Mouse (Mus musculus) forebrain, embryonic 12.5 days (tissue): ENCODE data around the gene Chid1. TPM values are rescaled to one million over a fixed set of nuclear protein-coding genes. Genes with fewer than 3 reads are reported as not detected.

Source experiments
- ATAC-seq: fragments of 200-750 bp; cut with Nextera tagmentation; 2 replicates; pipeline ENCODE4 v1.8.0; 2017; ENCODE audit warnings: moderate TSS enrichment; ENCODE audit not compliant: low FRiP score
- H3K27ac ChIP-seq: fragments of 300-500 bp; sonication (generic); 2 replicates; pipeline ENCODE4 v1.5.1; 2016; ENCODE audit warnings: mild to moderate bottlenecking
- H3K27me3 ChIP-seq: fragments of 300-500 bp; sonication (generic); 2 replicates; pipeline ENCODE4 v1.6.1; 2016; ENCODE audit warnings: mild to moderate bottlenecking
- H3K36me3 ChIP-seq: fragments of 300-500 bp; sonication (generic); replicated peaks from 2 replicates; pipeline ENCODE4 v1.6.1; 2016; ENCODE audit warnings: mild to moderate bottlenecking
- H3K4me1 ChIP-seq: fragments of 300-500 bp; sonication (generic); 2 replicates; pipeline ENCODE4 v1.6.1; 2016
- H3K4me2 ChIP-seq: fragments of 300-500 bp; sonication (generic); 2 replicates; pipeline ENCODE4 v1.6.1; 2016; ENCODE audit warnings: mild to moderate bottlenecking, moderate library complexity
- H3K4me3 ChIP-seq: fragments of 300-500 bp; sonication (generic); replicated peaks from 2 replicates; pipeline ENCODE4 v1.5.1; 2016; ENCODE audit warnings: mild to moderate bottlenecking
- H3K9ac ChIP-seq: fragments of 300-500 bp; sonication (generic); 2 replicates; pipeline ENCODE4 v1.6.1; 2016; ENCODE audit warnings: mild to moderate bottlenecking
- H3K9me3 ChIP-seq: fragments of 300-500 bp; sonication (generic); 2 replicates; pipeline ENCODE4 v1.6.1; 2016
- WGBS: fragments of 180-500 bp; shearing (Covaris S2); methylation state at CpG from one replicate; pipeline ENCODE4 v1.1.7; 2016; 5-methylcytosine and 5-hydroxymethylcytosine counted together
- polyA plus RNA-seq: library from polyadenylated mRNA; unstranded; fragments of >200 nt; fragmentation: Nextera tagmentation; extraction: Ambion mirVana; gene quantifications from 2 replicates; pipeline ENCODE4 v1.2.1, GENCODE M21; 2016

Chid1 gene
- polyA plus RNA-seq, 1 experiment from 2014 or later: 24.0 TPM

DNA sequence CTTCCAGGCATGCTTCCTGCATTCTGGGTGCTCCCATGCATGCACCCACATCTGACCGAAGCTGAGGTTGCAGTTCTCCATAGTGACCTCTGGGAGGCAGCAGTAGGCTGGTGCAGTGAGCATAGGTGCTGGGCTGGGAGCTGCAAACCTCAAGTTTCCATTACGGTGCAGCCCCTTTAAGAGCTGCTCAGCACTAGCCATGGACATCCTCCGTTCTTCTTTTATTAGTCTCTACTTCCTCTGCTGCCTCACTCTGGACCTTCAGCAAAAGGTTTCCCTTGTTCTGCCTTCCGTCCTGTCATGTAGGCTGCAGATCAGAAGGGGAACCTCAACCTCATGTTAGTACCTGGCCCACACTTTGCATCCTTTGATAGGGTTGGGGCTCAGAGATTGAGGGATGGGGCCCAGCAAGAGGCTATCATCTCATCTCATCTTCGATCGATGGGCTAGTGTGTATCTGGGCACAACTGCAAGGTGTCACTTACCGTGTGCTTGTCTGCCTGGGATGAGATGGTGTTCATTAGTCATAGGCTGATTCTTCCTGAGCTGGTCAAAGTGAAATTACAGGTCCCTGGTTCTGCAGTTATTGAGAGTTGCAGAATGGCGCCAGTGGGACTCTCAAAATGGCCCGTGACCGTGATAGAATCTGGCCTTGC, 58.7 kb downstream of the Chid1 start:
- peak; percentile 49 for ATAC-seq
- 9% methylated on average over 10 of the region's 10 CpGs for WGBS

DNA sequence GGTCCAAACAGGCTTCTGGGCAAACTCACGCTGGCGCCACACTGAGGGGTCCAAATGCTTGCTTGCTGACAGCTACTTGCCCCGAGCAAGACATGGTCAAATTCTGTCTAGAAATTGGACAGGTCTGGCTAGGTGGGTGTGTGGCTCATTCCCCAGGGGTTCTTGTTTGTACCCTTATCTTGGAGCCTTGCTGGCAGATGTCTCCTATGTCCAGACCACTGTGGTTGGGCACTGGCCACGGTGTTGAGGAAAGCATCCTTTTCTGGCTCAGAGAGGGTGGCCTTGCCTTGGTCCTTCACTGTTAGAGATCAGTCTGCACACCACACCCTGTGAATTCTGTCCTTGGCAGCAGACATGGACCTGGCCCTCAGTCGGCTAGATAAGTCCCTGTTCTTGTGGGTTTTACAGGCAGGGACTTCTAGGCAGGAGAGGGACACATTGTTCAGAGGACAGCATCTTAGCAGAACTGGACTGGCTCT, 61.3 kb downstream of the Chid1 start:
- Histone ChIP-seq H3K27me3 (peaks cover 55% of the 10 kb centered on the region), H3K36me3 (no peaks in the 10 kb centered on the region)

More for the DNA sequence above, 58.7 kb downstream of the Chid1 start:
- H3K4me3 ChIP-seq: peak overlapping the region; percentile 50
- no peaks in the 10 kb centered on the region for H3K9me3 ChIP-seq
- H3K9ac ChIP-seq: peak overlapping the region; percentile 61
- no peaks in the 10 kb centered on the region for H3K36me3 ChIP-seq
- H3K27ac ChIP-seq: no peak overlapping the region
- peaks cover 37% of the 10 kb centered on the region for H3K4me1 ChIP-seq
- peaks cover 56% of the 10 kb centered on the region for H3K27me3 ChIP-seq
- H3K4me2 ChIP-seq: peak overlapping the region; percentile 92

DNA sequence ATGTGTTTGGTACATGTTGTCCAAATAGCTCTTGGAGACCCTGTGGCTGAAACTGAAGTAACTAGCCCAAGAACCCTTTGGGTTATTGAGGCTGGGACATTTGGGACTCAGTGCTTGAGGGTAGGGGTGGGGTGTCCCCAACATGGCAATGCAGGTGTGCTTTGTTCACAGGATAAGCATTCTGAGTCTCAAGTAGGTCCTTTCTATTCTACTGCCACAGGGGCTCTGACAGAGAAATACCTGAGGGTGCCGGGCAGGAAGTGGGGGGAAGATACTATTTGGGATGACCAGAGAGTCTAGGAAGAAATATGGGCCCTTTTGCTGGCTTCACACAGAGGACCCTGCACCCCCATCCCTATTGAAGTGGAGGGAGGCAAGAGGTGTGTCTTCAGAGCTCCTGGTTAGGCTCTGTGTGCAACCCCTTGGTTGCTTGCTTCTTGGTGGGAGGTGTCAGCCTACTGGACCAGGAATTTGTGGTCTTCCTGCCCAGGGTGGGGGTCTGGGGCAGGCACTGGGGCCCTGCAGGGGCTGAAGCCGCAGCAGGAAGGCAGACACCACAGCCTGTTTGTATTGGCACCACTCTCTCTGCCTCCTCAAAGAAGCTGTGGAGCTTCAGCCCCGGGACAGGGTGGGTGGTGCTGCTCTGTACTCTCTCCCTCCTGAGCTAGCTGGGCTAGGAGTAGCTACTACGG, 61.9 kb downstream of the Chid1 start:
- Histone ChIP-seq H3K36me3 (peaks cover 2% of the 10 kb centered on the region), H3K9me3 (no peaks in the 10 kb centered on the region), H3K27ac (no peak overlapping the region), H3K4me2 (no peak overlapping the region), H3K4me1 (peaks cover 51% of the 10 kb centered on the region), H3K27me3 (peaks cover 49% of the 10 kb centered on the region), H3K9ac (no peak overlapping the region), H3K4me3 (no peak overlapping the region)
- ATAC-seq: no peak
- WGBS: 76% methylated on average over 4 of the region's 4 CpGs

More for the DNA sequence above, 61.3 kb downstream of the Chid1 start:
- 80% methylated on average over 5 of the region's 5 CpGs for WGBS
- Histone ChIP-seq H3K9ac (no peak overlapping the region), H3K9me3 (no peaks in the 10 kb centered on the region), H3K4me1 (peaks cover 55% of the 10 kb centered on the region), H3K4me2 (no peak overlapping the region), H3K4me3 (no peak overlapping the region), H3K27ac (no peak overlapping the region)
- ATAC-seq: no peak

DNA sequence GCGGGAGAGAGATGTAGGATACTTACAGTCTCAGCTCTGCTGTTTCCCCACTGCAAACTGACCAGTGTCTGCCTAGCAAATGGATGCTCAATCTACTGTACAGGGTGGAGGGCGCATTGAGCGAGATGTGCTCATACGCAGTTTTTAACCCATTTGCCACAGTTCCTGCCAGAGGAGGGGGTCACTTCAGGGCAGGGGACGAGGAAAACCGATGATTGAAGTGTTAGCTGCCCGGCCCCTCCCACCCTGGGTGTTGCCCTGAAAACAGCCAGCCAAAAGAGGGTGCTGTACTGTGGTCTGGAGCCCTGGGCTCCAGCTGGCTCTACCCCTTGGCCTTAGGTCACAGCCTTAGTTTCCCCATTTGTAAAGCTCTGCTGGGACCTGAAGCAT, 62.7 kb downstream of the Chid1 start:
- Histone ChIP-seq H3K36me3 (peaks cover 10% of the 10 kb centered on the region), H3K4me3 (peak overlapping the region; percentile 64; the same call in 1 of the 2 replicates), H3K27me3 (peaks cover 42% of the 10 kb centered on the region), H3K9me3 (no peaks in the 10 kb centered on the region), H3K4me2 (peak overlapping the region; percentile 91), H3K27ac (peak overlapping the region; percentile 54), H3K9ac (peak overlapping the region; percentile 78; the same call in 1 of the 2 replicates), H3K4me1 (peaks cover 44% of the 10 kb centered on the region)
- 25% methylated on average over 7 of the region's 7 CpGs for WGBS
- no peak for ATAC-seq

DNA sequence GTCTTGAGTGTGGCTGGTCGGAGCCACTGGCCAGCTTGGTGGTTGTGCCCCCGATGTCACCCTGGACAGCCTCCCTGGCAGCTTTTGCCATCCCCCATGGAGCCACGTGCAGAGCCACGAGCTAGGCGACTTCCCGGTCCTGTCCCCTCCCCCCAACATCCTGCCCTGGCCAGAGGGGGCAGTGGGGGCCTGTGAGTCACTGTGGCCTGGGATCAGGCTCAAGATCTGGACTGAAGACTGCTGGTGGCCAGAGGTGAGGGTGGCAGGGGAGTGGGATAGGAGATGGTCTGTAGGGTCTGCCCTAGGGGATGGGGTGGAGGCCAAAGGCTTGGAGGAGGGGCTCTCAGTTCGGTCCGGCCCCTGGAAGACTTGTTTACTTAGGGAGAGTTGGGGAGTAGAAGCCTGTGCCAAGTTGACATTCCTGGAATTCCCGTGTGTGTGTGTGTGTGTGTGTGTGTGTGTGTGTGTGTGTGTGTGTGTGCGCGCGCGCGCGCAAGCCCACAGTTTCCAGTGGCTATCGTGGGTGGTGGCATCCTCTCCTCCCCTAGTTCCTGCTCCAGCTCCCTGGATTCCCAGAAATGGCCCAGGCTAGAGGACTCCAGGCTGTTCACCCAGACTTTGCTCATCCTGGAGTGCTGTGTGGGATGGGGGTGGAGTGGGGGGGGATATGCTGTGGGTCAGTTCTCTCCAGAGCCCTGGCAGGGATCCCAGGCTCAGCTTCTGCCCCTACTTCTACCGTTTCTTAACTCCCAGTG, 63.3 kb downstream of the Chid1 start:
- ATAC-seq: no peak
- H3K36me3 ChIP-seq: peaks cover 13% of the 10 kb centered on the region
- H3K27me3 ChIP-seq: peaks cover 37% of the 10 kb centered on the region
- 5% methylated on average over 14 of the region's 17 CpGs for WGBS
- H3K4me1 ChIP-seq: peaks cover 40% of the 10 kb centered on the region
- peak overlapping the region; percentile 64 for H3K4me3 ChIP-seq
- H3K9ac ChIP-seq: peak overlapping the region; percentile 78
- peak overlapping the region; percentile 91 for H3K4me2 ChIP-seq
- H3K9me3 ChIP-seq: no peaks in the 10 kb centered on the region
- peak overlapping the region; percentile 54 for H3K27ac ChIP-seq

DNA sequence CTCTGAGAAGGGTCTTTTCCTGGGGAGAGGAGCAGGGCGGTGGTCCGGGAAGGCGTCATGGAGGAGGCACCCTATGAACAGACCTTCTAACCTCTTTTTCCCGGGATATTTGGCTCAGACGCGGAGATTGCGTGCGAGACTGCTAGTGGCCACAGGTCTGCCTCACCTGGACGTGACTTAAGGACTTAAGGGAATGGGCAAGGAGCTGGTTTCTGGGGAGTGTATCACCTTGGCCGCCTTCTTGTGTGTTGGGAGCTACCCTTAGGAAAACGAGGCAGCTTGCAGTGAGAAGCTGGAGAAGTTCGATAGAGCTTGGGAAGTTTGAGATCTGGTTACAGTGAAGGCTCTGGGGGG, 63.9 kb downstream of the Chid1 start:
- Histone ChIP-seq H3K9ac (peak overlapping the region; percentile 78; the same call in 1 of the 2 replicates), H3K4me2 (peak overlapping the region; percentile 91), H3K27me3 (peaks cover 37% of the 10 kb centered on the region), H3K4me1 (peaks cover 34% of the 10 kb centered on the region), H3K36me3 (peaks cover 19% of the 10 kb centered on the region), H3K4me3 (peak overlapping the region; percentile 64), H3K9me3 (no peaks in the 10 kb centered on the region), H3K27ac (no peak overlapping the region)
- WGBS: 2% methylated on average over 12 of the region's 12 CpGs
- ATAC-seq: no peak

DNA sequence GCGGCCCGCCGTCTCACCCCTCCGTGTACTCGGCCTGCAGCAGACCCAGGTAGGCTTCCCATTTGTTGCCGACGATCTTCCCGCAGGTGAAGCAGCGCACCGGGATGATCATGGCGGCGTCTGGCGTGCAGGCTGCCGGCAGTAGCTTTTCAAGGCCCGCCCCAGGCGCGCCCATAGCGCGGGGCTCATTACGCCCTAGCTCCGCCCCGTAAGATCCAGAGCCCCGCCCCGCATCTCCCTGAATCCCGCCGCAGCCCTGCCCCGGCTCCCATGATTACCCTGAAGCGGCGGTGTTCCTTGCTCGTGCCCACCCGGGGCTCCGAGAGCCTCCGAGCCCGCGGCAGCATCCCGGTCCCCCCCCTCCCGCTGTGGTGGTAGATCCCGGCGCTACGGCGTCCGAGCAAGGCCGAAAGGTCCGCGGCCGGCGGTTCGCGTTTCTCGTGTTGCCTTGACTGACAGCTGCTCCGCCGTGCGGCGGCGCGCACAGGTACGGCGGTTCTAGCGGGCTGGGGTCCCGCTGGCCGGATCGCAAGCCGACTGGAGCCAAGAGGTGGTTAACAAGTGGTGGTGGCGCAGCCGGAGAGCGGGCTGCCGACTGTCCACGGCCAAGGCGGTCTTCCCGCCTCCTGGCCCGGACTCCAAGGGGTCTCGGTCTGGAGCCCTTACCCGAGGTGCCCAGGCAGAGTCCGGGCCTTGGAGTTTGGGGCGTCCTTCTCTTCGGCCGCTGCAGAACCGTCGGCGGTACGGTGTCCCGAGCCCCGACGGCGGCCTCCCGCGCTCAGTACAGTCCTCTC, 64.4 kb downstream of the Chid1 start, which contains the start of the genes Polr2l and Tspan4:
Gene Polr2l (minus strand): TSS at position 122 of the 794 bp plus-strand sequence.
Gene Tspan4 (plus strand): TSS at position 230 of the 794 bp plus-strand sequence.
- Histone ChIP-seq H3K9me3 (no peaks in the 10 kb centered on the region), H3K4me2 (peak within 1 kb of the TSS; percentile 91), H3K27me3 (peaks cover 34% of the 10 kb centered on the region), H3K36me3 (peaks cover 25% of the 10 kb centered on the region), H3K9ac (peak within 1 kb of the TSS; percentile 78), H3K4me3 (peak within 1 kb of the TSS; percentile 64), H3K4me1 (peaks cover 33% of the 10 kb centered on the region), H3K27ac (peak within 1 kb of the TSS; percentile 85)
- ATAC-seq: peak; percentile 84
- under 1% methylated on average over 87 of the region's 87 CpGs for WGBS

DNA sequence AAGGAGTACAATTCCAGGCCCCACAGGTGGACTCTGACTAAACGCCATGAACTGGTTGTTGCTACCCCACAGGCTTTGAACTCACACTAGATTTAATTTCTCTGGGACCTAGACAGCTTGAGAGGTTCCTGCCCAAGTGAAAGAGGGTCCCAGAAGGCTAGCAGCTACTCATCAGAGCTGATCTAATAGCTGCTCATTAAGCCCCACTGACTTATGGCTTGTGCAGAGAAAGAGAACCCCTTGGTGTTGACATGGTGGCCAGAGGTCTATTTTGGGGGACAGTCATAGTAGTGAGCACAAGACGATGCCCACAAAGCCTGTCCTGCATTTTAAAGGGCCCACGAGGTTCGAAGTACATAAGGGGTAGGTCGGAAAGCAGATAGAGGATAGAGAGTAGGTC, 65.5 kb downstream of the Chid1 start:
- no peak for ATAC-seq
- Histone ChIP-seq H3K27me3 (peaks cover 31% of the 10 kb centered on the region), H3K36me3 (peaks cover 34% of the 10 kb centered on the region), H3K4me3 (peak overlapping the region; percentile 64), H3K9ac (peak overlapping the region; percentile 78), H3K9me3 (no peaks in the 10 kb centered on the region), H3K4me2 (peak overlapping the region; percentile 91), H3K4me1 (peaks cover 40% of the 10 kb centered on the region), H3K27ac (no peak overlapping the region)
- 10% methylated on average over 5 of the region's 5 CpGs for WGBS

DNA sequence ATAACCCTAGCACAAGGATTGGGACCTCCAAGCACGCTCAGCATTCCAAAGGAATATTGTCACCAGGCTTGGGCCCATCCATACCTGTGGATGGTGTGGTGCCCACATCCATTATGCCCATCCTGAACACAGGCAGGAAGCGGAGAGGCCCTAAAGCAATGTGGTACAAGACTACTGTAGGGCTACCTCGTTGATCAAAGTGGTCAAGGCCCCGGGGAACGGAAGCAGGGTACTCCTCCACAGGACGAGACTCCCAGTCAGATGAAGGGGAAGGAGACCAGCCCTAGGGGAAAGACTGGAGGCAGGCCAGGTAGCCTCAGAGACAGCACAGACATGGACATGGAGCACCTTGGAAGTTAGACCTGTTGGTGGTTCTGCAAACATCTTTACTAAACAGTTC, 66.9 kb downstream of the Chid1 start:
- peaks cover 54% of the 10 kb centered on the region for H3K4me1 ChIP-seq
- H3K9ac ChIP-seq: no peak overlapping the region
- H3K4me2 ChIP-seq: no peak overlapping the region
- H3K27me3 ChIP-seq: peaks cover 24% of the 10 kb centered on the region
- 88% methylated on average over 6 of the region's 6 CpGs for WGBS
- ATAC-seq: no peak
- H3K36me3 ChIP-seq: peaks cover 34% of the 10 kb centered on the region
- H3K9me3 ChIP-seq: no peaks in the 10 kb centered on the region
- H3K27ac ChIP-seq: no peak overlapping the region
- H3K4me3 ChIP-seq: no peak overlapping the region

DNA sequence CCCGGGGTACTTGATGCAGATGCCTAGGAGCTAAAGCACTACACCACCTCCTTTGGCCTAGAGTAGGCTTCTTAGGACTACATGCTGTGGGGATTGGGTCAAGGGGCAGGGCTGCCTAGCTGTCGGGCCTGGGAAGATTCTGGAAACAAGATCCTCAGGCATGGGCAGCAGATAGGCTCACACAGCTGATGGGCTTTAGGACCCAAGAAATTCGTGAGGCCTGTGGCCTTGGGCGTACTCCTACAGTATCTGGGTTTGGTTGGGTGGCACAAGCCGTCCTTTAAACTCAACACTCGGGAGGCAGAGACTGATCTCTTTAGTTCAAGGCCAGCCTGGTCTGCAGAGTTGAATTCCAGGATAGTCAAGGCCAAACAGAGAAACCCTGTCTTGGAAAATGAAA, 67.4 kb downstream of the Chid1 start:
- 82% methylated on average over 6 of the region's 6 CpGs for WGBS
- peaks cover 58% of the 10 kb centered on the region for H3K4me1 ChIP-seq
- ATAC-seq: no peak

DNA sequence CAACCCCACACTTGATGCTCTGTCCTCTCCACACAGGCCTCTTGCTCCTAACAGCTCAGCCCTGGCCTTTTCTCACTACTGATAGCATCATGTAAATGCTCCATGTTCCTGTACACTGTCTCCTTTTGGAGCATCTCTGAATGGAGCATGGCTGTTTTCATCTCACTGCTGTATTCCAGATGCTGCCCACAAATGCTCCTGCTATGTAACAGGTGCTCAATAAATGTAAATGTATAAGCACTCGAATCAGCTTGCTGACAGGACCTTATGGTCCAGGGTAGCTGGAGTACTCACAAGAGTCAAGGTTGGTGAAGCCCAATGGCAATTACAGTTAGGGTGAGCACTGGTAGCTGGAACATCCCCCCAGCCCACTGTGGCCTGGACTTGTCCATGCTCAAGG, 68.4 kb downstream of the Chid1 start:
- Histone ChIP-seq H3K4me2 (no peak overlapping the region), H3K9ac (no peak overlapping the region), H3K36me3 (peaks cover 34% of the 10 kb centered on the region), H3K27ac (no peak overlapping the region), H3K4me3 (no peak overlapping the region), H3K4me1 (peaks cover 54% of the 10 kb centered on the region), H3K27me3 (peaks cover 16% of the 10 kb centered on the region), H3K9me3 (no peaks in the 10 kb centered on the region)
- 87% methylated on average over 1 of the region's 1 CpGs for WGBS
- ATAC-seq: no peak

More for the DNA sequence above, 67.4 kb downstream of the Chid1 start:
- Histone ChIP-seq H3K9ac (no peak overlapping the region), H3K9me3 (no peaks in the 10 kb centered on the region), H3K4me3 (no peak overlapping the region), H3K36me3 (peaks cover 34% of the 10 kb centered on the region), H3K27me3 (peaks cover 18% of the 10 kb centered on the region), H3K4me2 (no peak overlapping the region), H3K27ac (no peak overlapping the region)
